Mouse (Mus musculus) heart, postnatal 0 days (tissue): ENCODE data around the gene Gpr137. TPM values are rescaled to one million over a fixed set of nuclear protein-coding genes. Genes with fewer than 3 reads are reported as not detected.

ENCODE experiments used
- ATAC-seq: fragments of 200-750 bp; cut with Nextera tagmentation; 2 replicates; pipeline ENCODE4 v1.8.0; 2017; ENCODE audit warnings: low read depth, moderate number of reproducible peaks, moderate library complexity; ENCODE audit not compliant: insufficient read depth
- DNase-seq: peaks from one replicate; pipeline ENCODE4 v3.0.0-alpha.2; 2016; ENCODE audit warnings: low spot score
- H3K27ac ChIP-seq: fragments of 300-500 bp; sonication (generic); 2 replicates; pipeline ENCODE4 v1.5.1; 2014; ENCODE audit warnings: low read depth, mild to moderate bottlenecking
- H3K27me3 ChIP-seq: fragments of 300-500 bp; sonication (generic); 2 replicates; pipeline ENCODE4 v1.6.1; 2014; ENCODE audit warnings: low read length, mixed read lengths; ENCODE audit not compliant: control insufficient read depth, insufficient read depth
- H3K36me3 ChIP-seq: fragments of 300-500 bp; sonication (generic); replicated peaks from 2 replicates; pipeline ENCODE4 v1.6.1; 2014; ENCODE audit warnings: low read length, mixed read lengths; ENCODE audit not compliant: control insufficient read depth, insufficient read depth
- H3K4me1 ChIP-seq: fragments of 300-500 bp; sonication (generic); 2 replicates; pipeline ENCODE4 v1.6.1; 2014; ENCODE audit warnings: antibody characterized with exemption; ENCODE audit not compliant: control insufficient read depth, insufficient read depth
- H3K4me2 ChIP-seq: fragments of 300-500 bp; sonication (generic); 2 replicates; pipeline ENCODE4 v1.6.1; 2014; ENCODE audit warnings: low read depth, mild to moderate bottlenecking, low read length, moderate library complexity
- H3K4me3 ChIP-seq: fragments of 300-500 bp; sonication (generic); 2 replicates; pipeline ENCODE4 v1.5.1; 2014; ENCODE audit warnings: low read depth, low read length
- H3K9ac ChIP-seq: fragments of 300-500 bp; sonication (generic); replicated peaks from 2 replicates; pipeline ENCODE4 v1.6.1; 2014; ENCODE audit warnings: low read depth, low read length, mixed read lengths
- H3K9me3 ChIP-seq: fragments of 300-500 bp; sonication (generic); replicated peaks from 2 replicates; pipeline ENCODE4 v1.6.1; 2016; ENCODE audit warnings: low read length; ENCODE audit not compliant: control insufficient read depth
- CTCF ChIP-seq: IDR thresholded peaks from 2 replicates; pipeline ENCODE4 v1.5.1; 2016; ENCODE audit warnings: antibody characterized with exemption, control low read depth, low read depth
- EP300 ChIP-seq: IDR thresholded peaks from 2 replicates; pipeline ENCODE4 v1.6.1; 2016; ENCODE audit warnings: antibody characterized with exemption, low read depth
- WGBS: fragments of 180-500 bp; shearing (Covaris S2); extraction: QIAGEN DNeasy Blood & Tissue Kit; methylation state at CpG from one replicate; pipeline ENCODE4 v1.1.7; 2014; 5-methylcytosine and 5-hydroxymethylcytosine counted together
- polyA plus RNA-seq: library from polyadenylated mRNA; unstranded; fragments of >200 nt; fragmentation: Nextera tagmentation; extraction: Ambion mirVana; gene quantifications from 2 replicates; pipeline ENCODE4 v1.2.1, GENCODE M21; 2015
- total RNA-seq: library from RNA; depleted of rRNA; stranded (reverse); fragments of >200 nt; gene quantifications from 2 replicates; pipeline ENCODE4 v1.2.3, GENCODE M21; 2014; ENCODE audit warnings: low replicate concordance

Gpr137 gene
- total and polyA plus RNA-seq, 2 experiments from 2014 or later = 16.8 to 46.1 TPM

GRCm38 (mm10) chr19:6980381-6981093 is 38.3 kb upstream of the Gpr137 start, which contains the start of gene Fkbp2:
Gene Fkbp2, minus strand, starts transcription at chr19:6980501.
- Histone ChIP-seq H3K27me3 (no peaks in the 10 kb centered on the region), H3K27ac (peak within 1 kb of the TSS; percentile 98), H3K9ac (peak within 1 kb of the TSS; percentile 72), H3K36me3 (peaks cover 43% of the 10 kb centered on the region), H3K4me3 (peak within 1 kb of the TSS; percentile 75), H3K9me3 (no peaks in the 10 kb centered on the region), H3K4me2 (peak within 1 kb of the TSS; percentile 83), H3K4me1 (peaks cover 28% of the 10 kb centered on the region)
- TF ChIP-seq CTCF = no peak
- TF ChIP-seq EP300 = peak; percentile 50; the same call in 1 of the 2 replicates
- ATAC-seq = peak; percentile 85
- DNase-seq = peak; percentile 99
- 1% methylated on average over 38 of the region's 38 CpGs for WGBS

GRCm38 (mm10) chr19:6979486-6980380 is 37.5 kb upstream of the Gpr137 start:
- DNase-seq = peak; percentile 100
- ATAC-seq = peak; percentile 88
- WGBS = 1% methylated on average over 58 of the region's 59 CpGs
- Histone ChIP-seq H3K4me1 (peaks cover 28% of the 10 kb centered on the region), H3K27me3 (no peaks in the 10 kb centered on the region), H3K4me2 (peak overlapping the region; percentile 83), H3K27ac (peak overlapping the region; percentile 98), H3K9me3 (no peaks in the 10 kb centered on the region), H3K4me3 (peak overlapping the region; percentile 75), H3K36me3 (peaks cover 35% of the 10 kb centered on the region), H3K9ac (peak overlapping the region; percentile 72)
- 0 out of 2 replicates have a peak, but pooled peaks have one; percentile 22 for TF ChIP-seq EP300
- peak; percentile 63 for TF ChIP-seq CTCF

- no peak for ATAC-seq
- no peak for DNase-seq
- H3K27ac ChIP-seq = peak overlapping the region; percentile 73
- no peak for TF ChIP-seq EP300
- no peak for TF ChIP-seq CTCF
- peaks cover 29% of the 10 kb centered on the region for H3K4me1 ChIP-seq
- H3K4me3 ChIP-seq = peak overlapping the region; percentile 75
- H3K27me3 ChIP-seq = no peaks in the 10 kb centered on the region
- H3K9me3 ChIP-seq = no peaks in the 10 kb centered on the region
- peak overlapping the region; percentile 61 for H3K9ac ChIP-seq
- WGBS = 4% methylated on average over 11 of the region's 11 CpGs
- H3K4me2 ChIP-seq = peak overlapping the region; percentile 83
- H3K36me3 ChIP-seq = peaks cover 30% of the 10 kb centered on the region
These were observed 36.8 kb upstream of the Gpr137 start for GRCm38 (mm10) chr19:6979001-6979479.

GRCm38 (mm10) chr19:6978639-6978974 is 36.3 kb upstream of the Gpr137 start:
- peak overlapping the region; percentile 73 for H3K27ac ChIP-seq
- no peaks in the 10 kb centered on the region for H3K9me3 ChIP-seq
- 23% methylated on average over 3 of the region's 3 CpGs for WGBS
- ATAC-seq (no peak), DNase-seq (no peak)
- H3K27me3 ChIP-seq = no peaks in the 10 kb centered on the region
- H3K9ac ChIP-seq = peak overlapping the region; percentile 61; the same call in 1 of the 2 replicates
- H3K36me3 ChIP-seq = peaks cover 26% of the 10 kb centered on the region
- H3K4me1 ChIP-seq = peaks cover 31% of the 10 kb centered on the region
- TF ChIP-seq EP300 (no peak), CTCF (no peak)
- peak overlapping the region; percentile 75 for H3K4me3 ChIP-seq
- H3K4me2 ChIP-seq = peak overlapping the region; percentile 83
